Mouse (Mus musculus) cerebellum, adult (tissue): ENCODE measurements around the gene Kalrn.

Experiments
- ATAC-seq: cut with Nextera tagmentation; 2 replicates; pipeline ENCODE4 v1.9.2; 2017; ENCODE audit warnings: mild to moderate bottlenecking, moderate library complexity, mixed read lengths; ENCODE audit not compliant: insufficient number of reproducible peaks, low FRiP score, low TSS enrichment

The Kalrn gene

DNA sequence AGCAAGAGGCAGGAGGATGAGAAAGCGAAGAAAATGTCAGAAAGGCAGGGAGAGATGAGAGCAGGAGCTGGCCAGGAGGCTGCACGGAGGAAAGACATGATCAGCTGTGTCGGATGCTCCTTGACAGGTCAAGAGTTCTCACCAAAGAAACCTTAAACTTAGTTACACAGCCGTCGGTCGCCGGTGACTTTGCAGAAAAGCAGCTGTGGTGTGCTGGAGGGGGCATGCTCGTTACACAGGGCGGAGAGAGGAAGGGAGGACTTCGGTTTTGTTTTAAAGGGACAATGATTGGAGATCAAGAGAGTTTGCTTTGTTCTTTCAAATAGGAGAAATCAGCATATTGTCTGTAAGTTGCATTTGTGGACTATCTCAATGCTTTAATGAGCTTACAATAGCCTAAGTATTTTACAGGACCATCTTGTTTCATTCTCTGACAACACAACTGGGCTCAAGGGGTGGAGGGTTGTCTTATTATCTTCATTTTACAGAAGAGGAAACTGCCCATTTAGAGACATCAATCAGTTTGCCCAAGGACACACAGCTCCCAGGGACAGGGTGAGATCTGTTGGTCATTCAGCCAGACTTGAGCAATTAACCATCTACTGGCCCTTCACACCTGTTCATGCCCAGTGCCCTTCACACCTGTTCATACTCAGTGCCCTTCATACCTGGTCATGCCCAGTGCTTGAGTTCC lies 516.8 kb downstream of the Kalrn start:
- no peak for ATAC-seq

GRCm38 (mm10) chr16:34050090-34050489 lies 523.2 kb downstream of the Kalrn start:
- no peak for ATAC-seq

- no peak for ATAC-seq
Observed at GRCm38 (mm10) chr16:34049361-34049760, 524.0 kb downstream of the Kalrn start.

GRCm38 (mm10) chr16:34048232-34048631 lies 525.1 kb downstream of the Kalrn start:
- ATAC-seq = no peak

GRCm38 (mm10) chr16:34047543-34047942 lies 525.8 kb downstream of the Kalrn start:
- ATAC-seq = no peak

DNA sequence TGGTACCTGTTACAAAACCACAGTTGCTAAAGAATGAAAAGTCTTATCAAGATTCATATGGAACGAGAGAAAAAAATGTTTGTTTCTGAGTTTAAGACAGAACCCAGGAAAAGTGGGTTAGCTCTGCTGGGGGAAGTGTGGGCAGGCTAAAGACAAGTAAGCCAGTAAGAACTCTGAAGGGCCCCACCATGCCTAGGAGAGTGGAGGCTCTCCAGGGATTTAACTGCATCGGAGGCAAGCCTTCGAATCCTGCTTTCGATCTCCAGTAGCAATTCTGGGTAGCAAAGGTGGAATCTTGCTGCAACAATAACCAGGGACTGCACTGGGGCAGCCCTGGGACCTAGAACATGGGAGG lies 526.3 kb downstream of the Kalrn start:
- no peak for ATAC-seq

- ATAC-seq = no peak
Observed at GRCm38 (mm10) chr16:34046268-34047005, 526.9 kb downstream of the Kalrn start.

DNA sequence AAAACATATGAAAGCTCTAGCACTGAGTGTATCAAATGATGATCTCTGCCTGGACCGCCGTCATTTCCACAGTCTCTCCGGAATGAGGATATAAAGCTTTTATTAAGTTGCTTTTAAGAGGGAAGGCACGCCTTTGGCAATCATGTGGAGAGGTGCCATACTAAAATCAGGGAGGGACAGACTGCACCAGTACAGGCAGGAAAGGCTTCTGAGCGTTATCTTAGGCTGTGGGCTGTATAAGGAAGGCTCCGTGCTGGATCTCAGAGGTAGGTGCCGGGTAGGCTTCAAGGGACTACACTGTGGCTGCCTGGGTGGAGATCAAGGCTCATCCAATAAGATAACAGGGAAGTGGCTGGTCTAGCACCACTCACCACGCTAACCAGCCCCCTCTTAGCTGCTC lies 528.8 kb downstream of the Kalrn start:
- no peak for ATAC-seq

DNA sequence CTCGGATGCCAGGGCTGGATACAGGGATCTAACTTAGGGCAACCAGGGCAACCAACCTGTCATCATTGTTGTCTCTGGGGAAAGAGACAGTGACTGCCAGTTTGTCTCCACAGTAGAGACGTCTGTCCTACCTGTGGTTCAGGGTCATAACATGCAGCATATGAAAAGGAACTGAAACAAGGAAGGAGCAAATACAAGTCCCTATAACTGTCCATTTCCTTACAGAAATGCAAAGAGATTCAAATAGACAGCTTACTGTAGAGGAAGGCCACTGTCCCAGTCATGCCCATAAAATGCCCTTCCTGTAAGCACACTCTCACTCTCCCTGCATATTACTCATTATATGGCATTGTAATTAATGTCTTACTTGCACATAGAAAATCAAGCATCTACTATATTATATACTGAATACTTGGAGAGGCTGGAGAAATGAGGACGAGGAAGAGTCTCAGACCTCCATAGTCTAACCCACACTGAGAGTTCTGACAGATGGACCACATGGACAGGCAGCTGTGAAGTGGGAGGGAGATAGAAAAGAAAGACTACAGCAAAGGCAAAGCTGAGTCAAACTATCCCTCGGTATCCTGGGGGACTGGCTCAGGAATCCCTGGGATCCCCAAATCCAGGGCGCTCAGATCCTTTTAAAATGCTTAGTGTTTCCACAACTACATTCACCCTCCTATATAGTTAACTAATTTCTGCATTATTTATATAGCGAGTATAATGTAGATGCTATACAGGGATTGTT lies 530.1 kb downstream of the Kalrn start:
- no peak for ATAC-seq

- no peak for ATAC-seq
Observed at GRCm38 (mm10) chr16:34042586-34042985, 530.7 kb downstream of the Kalrn start.

DNA sequence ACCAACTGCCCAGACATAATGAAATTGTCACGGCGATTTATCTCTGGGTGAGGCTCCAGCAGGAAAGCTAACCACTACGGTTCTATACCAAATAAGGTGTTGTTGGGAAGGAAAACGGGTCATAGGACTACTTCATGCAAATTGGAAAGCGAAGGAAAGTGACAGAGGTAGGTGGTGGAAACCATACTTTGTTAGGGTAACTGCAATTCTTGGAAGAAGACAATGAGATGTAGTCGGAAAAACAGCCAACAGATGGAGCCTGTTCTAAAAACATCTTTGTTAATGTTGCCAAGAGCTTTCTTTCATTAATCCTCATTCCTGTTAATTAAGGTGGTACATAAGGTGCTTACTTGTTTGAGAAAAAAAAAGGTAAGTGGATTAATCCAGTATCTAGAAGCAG lies 533.1 kb downstream of the Kalrn start:
- ATAC-seq = no peak

- ATAC-seq = no peak
Observed at GRCm38 (mm10) chr16:34039736-34040135, 533.6 kb downstream of the Kalrn start.

DNA sequence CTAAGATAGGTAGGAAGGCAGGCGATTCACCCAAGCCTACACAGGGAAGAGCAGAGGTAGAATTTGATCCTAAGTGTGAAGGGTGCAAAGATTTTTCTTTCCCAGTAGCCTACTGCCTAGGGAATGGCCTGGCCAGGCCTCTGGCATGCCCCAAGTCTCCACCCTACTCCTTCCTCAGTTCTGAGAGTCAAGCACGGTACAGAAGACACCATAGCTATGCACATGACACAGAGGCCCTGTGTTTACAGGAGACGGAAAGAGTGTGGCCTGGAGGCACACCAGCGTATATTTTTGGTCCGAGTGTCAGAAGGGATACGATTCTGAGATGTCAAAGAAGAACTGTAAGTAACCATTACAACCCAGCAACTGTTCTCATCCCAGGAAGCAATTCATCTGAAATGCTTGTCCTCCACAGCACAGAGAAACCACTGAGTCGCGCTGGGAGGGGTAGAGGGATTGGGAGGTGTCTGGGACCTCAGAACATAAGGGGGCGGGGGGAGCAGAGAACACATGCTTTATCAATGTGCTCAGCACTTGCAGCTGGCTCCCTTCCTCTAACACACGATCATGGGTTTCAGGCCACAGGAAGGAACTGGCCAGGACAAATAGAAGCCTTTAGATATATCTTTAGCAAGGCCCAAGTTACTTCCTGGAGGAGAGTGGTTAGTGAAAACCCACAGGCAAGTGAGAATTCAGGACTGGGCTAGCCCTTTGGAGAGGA lies 536.8 kb downstream of the Kalrn start:
- no peak for ATAC-seq

GRCm38 (mm10) chr16:34035780-34036179 lies 537.6 kb downstream of the Kalrn start:
- ATAC-seq = no peak

DNA sequence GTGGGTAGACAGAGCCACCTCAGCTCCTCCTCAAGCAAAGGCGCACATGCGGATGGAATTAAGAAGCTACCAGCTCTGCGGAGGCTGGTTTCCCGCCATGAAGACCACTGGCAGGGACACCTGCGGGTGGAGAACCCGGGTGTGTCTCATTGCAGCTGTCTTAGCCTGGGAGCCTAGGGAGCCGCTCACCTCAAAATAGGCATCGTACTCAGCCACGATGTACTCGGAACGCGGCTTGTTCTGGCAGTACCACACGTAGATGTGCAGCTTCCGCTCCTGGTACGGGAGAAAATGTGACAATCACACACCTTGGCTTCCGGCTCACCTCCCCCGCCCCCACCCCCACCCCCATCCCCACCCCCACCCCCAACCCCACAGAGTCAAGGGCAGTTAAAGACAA lies 539.1 kb downstream of the Kalrn start:
- no peak for ATAC-seq

DNA sequence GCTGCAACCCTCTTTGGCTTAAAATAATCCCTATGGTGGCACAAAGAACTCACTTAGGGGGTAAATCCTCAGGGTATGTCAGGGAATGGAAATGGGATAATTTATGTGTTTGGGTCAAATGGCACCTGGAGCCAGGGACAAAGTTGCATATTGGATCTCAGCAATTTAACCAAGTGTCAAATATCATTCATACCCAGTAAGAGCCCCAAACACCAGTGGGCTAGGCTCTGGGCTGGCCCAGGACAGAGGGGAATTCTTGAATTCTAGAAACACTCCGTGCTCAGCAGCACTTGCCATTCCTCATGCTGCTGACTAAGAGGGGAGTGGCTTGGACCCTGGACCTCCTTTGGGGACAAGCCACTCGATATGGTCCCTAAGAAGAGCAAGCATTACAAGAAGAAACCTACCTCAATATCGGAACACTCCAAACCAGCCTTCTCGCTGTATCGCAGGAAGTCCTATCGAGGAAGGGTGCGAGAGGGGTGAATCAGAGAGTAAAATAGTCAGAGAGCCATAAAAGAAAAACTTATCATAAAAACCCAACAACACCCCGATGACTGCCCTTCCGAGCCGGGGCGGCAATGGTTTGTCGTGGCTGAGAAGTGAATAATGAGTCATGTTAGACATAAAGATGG lies 541.2 kb downstream of the Kalrn start:
- no peak for ATAC-seq

DNA sequence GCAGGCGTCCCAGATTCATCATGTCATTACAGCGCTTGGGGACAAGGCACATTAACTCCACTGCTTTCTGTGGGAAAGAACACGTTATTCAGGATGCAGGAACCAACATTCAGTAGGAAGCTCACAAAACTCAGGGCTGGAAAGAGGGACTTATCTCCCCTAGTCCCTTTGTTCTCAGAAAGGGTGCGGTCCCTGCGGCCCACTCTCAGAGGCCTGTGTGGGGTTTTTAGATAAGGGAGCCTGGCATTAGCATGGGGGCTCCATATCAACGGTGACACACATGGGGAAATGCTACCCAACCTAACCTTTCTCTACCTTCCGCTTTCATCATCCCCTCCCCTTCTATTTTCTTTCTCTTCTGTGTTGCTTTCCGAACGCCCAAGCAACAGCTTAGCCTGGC lies 541.8 kb downstream of the Kalrn start:
- ATAC-seq = no peak

DNA sequence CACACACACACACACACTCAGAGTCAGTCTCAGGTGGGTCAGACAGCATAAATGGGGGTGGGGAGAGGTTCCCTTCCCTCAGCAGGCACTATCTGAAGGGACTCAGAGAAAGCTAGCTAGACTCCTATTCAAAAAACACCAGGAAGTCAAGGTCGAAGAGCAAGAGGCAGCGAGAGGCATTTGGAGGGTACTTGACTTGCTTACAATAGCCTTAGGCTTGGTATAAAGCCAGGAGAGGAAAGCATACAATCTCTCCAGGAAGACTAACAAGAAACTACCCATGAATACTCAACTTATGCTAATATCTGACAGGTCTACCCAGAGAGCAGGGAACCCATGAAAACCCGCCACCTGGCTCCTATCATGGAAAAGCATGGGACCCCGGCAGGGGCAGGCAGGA lies 543.0 kb downstream of the Kalrn start:
- ATAC-seq = no peak

GRCm38 (mm10) chr16:34029790-34030189 lies 543.5 kb downstream of the Kalrn start:
- ATAC-seq = no peak

DNA sequence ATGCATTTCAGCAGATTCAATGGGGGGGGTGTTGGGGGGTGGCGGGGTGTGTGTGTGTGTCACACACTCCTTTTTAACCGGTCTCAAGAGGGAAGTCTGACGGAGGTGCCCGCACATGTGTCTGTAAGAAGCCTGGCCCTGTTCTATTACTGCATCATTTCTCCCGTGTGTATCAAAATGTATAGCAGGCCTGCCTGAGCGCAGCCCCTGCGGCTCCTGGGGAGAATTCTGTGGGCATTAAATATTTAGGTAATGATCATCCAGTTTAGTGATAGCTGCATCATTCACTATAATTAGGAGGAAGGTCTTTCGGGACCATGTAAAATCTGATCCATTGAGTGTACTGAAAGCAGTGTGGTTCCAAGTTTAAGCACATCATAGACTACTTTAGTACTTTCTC lies 556.1 kb downstream of the Kalrn start:
- no peak for ATAC-seq
